In the genomic region with DNA sequence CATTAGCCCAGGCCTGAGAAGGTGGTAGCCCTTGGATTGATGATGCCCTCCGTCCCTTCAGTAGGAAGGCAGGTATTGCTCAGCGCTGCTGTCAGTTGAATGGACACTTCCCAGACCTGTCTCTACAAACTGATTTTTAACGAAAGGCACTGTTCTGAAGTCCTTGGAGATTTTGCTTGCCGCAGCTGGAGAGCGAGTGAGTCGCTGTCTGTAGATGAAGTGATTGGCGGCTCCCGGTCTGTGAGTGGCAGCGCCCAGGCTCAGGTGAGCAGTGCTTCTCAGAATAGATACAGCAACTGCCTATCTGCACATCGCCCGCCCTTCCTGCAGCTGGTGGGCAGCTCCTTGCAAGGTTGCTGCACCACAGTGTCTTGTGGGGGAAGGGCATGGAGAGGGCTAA, we compare ENCODE assay signal across 33 mouse cellular contexts. TPM values are rescaled to one million over a fixed set of nuclear protein-coding genes. Genes with fewer than 3 reads are reported as not detected.
"Had no signal": no experiment of that assay in that cellular context is flagged by ENCODE, and none has a peak within 500 bp of the region (broad histone marks: within the 10 kb centered on the region; RNA-seq: fewer than 3 reads in every experiment).

No protein-coding gene starts in this region.

- H3K4me1 ChIP-seq: embryonic facial prominence, embryonic 10.5 days; embryonic facial prominence, embryonic 12.5 days; embryonic facial prominence, embryonic 13.5 days; embryonic facial prominence, embryonic 15.5 days had no signal

- H3K4me3 ChIP-seq: embryonic facial prominence, embryonic 10.5 days; embryonic facial prominence, embryonic 12.5 days; embryonic facial prominence, embryonic 13.5 days; embryonic facial prominence, embryonic 15.5 days; erythroblast, embryonic 14.5 days; forebrain, embryonic 10.5 days; forebrain, embryonic 12.5 days; forebrain, embryonic 13.5 days; forebrain, embryonic 15.5 days; gastrocnemius, adult 2 months; heart, adult 2 months had no signal

- H3K9me3 ChIP-seq: embryonic facial prominence, embryonic 10.5 days; embryonic facial prominence, embryonic 12.5 days; embryonic facial prominence, embryonic 13.5 days; embryonic facial prominence, embryonic 15.5 days; forebrain, embryonic 10.5 days; forebrain, embryonic 12.5 days; forebrain, embryonic 13.5 days; forebrain, embryonic 15.5 days had no signal

- H3K4me2 ChIP-seq: embryonic facial prominence, embryonic 12.5 days; embryonic facial prominence, embryonic 13.5 days; embryonic facial prominence, embryonic 15.5 days; forebrain, embryonic 12.5 days; forebrain, embryonic 13.5 days; forebrain, embryonic 15.5 days had no signal

- ATAC-seq: forebrain, embryonic 13.5 days; forebrain, embryonic 14.5 days; forebrain, embryonic 15.5 days; forebrain, embryonic 16.5 days had no signal

- H3K9ac ChIP-seq: embryonic facial prominence, embryonic 12.5 days; embryonic facial prominence, embryonic 13.5 days; embryonic facial prominence, embryonic 15.5 days; forebrain, embryonic 12.5 days; forebrain, embryonic 13.5 days; forebrain, embryonic 15.5 days; forebrain, postnatal 0 days had no signal

- DNase-seq: cerebellum, adult 8-10 months; cerebellum, adult 9-10 months; cerebellum, adult 9-11 months; cerebellum, postnatal 10 days; cerebellum, postnatal 14 days; cerebellum, postnatal 25 days; cerebellum, postnatal 36 days; embryo, embryonic 11 days; forebrain, postnatal 0 days; gastrocnemius, adult 2 months; gastrocnemius, postnatal 10 days; gastrocnemius, postnatal 14 days; gastrocnemius, postnatal 25 days; gastrocnemius, postnatal 36 days; heart, adult 11 months; heart, adult 18-20 months; heart, adult 2 months had no signal

- H3K27ac ChIP-seq: embryonic facial prominence, embryonic 10.5 days; embryonic facial prominence, embryonic 12.5 days; embryonic facial prominence, embryonic 13.5 days; embryonic facial prominence, embryonic 15.5 days; forebrain, embryonic 10.5 days; forebrain, embryonic 12.5 days; forebrain, embryonic 13.5 days; forebrain, embryonic 15.5 days; gastrocnemius, adult 2 months; heart, adult 2 months had no signal

- H3K27me3 ChIP-seq: embryonic facial prominence, embryonic 12.5 days; embryonic facial prominence, embryonic 13.5 days; embryonic facial prominence, embryonic 15.5 days; forebrain, embryonic 15.5 days had no signal

RNA-seq across cellular contexts. Expression of a gene that starts 38.1 kb away (rescaled TPM):
- polyA plus RNA-seq: cortical plate, adult 2 months; embryonic facial prominence, embryonic 10.5 days; embryonic facial prominence, embryonic 12.5 days; embryonic facial prominence, embryonic 13.5 days; embryonic facial prominence, embryonic 14.5 days; embryonic facial prominence, embryonic 15.5 days; erythroblast, embryonic 14.5 days; forebrain, embryonic 10.5 days; forebrain, embryonic 11.5 days; forebrain, embryonic 12.5 days; forebrain, embryonic 13.5 days; forebrain, embryonic 14.5 days; forebrain, embryonic 15.5 days; forebrain, embryonic 16.5 days; forebrain, postnatal 0 days; frontal cortex, adult 2 months; gonadal fat pad, adult 2 months; heart, adult 2 months had no signal
